Mouse (Mus musculus): ENCODE measurements around the gene Ppp1r1b. TPM values are rescaled to one million over a fixed set of nuclear protein-coding genes. Genes with fewer than 3 reads are reported as not detected.
A peak's percentile ranks its signal among the peaks of the same experiment; 100 is the strongest.
"Not testable (repeated sequence)": the region's sequence is repeated elsewhere in the genome, so short reads cannot be mapped to it uniquely, and the experiment has no call there.

Gene Ppp1r1b
- total and polyA plus RNA-seq, 3 experiments: 0.08 TPM; not detected in 2

DNA sequence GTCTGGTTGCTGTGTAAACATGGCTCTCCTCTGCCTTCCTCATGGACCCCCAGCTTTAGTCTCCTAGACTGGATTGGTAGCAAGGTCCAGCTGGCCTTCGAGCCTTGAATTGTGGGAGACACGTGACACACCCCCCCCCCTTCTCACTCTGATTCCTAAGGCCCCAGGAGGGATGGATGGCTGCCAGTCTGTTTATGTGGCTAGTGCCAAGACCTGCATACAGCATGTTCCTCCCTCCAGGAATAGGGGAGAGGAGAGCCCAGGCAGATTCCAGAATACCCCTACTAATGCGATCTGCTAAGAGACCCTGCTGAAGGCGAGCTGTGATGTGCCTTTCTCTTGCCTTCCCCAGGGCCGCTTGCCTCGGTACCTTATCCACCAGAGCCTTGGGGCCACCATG lies 31.9 kb downstream of the Ppp1r1b start (continued):
- no peak for TF ChIP-seq ETS1 (conservative IDR thresholded peaks at IDR 0.05; ENCODE audit: low read depth, low read length)
- TF ChIP-seq TBP (conservative IDR thresholded peaks at IDR 0.05; ENCODE audit: low read depth, low read length): no peak

DNA sequence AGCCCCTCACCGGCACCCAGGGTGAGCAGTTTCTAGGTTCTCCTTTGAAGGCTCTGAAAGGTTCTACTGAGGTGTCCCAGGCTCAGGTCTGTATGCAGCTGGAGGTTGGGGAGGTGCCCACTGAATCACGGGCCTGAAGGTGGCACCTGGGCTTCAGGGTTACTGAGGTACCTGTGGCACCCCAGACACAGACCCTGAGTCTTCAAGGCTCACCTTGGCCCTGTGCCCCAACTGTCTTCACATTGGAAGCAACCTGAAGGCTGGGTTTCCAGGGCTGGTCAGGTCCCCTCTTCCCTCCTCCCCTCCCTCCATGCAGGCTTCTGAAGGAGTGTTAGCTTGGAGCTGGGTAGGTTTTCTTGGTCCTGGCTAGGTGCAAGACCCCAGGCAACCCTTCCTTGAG lies 33.4 kb downstream of the Ppp1r1b start:
- Histone ChIP-seq H3K27me3 (replicated peaks) (no peaks in the 10 kb centered on the region), H3K4me1 (ENCODE audit: control insufficient read depth in 1 of 2, insufficient read depth in 2 of 2) (no peaks in the 10 kb centered on the region), H3K36me3 (replicated peaks in 1 of 2; ENCODE audit: control insufficient read depth in 1 of 2, insufficient read depth in 1 of 2, low read length in 1 of 2) (peaks cover 41 to 63% of the 10 kb centered on the region in 2 experiments), H3K9ac (ENCODE audit: insufficient read depth, low read depth) (no peak overlapping the region), H3K27ac (ENCODE audit: insufficient read depth, low read depth) (no peak overlapping the region), H3K9me3 (replicated peaks; ENCODE audit: low read length) (no peaks in the 10 kb centered on the region), H3K4me2 (ENCODE audit: insufficient read depth, low read depth, poor library complexity, severe bottlenecking) (no peak overlapping the region), H3K4me3 (replicated peaks in 1 of 3; ENCODE audit: low read depth in 2 of 3, low read length in 2 of 3, poor library complexity in 1 of 3) (no peak overlapping the region), H3K79me2 (replicated peaks; ENCODE audit: control insufficient read depth, extremely low read depth, insufficient read depth, poor library complexity, severe bottlenecking) (no peaks in the 10 kb centered on the region)
- in situ Hi-C loops (cut with MboI; ENCODE audit: low pct_ligation_motif_present, low pct_unique_long_range_greater_than_20kb, low sequenced_read_pairs): no loop called here
- DNase-seq (ENCODE audit: extremely low read depth): no peak
- TF ChIP-seq MAX (IDR thresholded peaks at IDR 0.05; ENCODE audit: low read length): no peak
- no peak for TF ChIP-seq ELF1 (IDR thresholded peaks at IDR 0.05; ENCODE audit: low read depth, low read length)
- TF ChIP-seq SMC3 (IDR thresholded peaks at IDR 0.05; ENCODE audit: low read depth, low read length): no peak
- no peak for TF ChIP-seq EP300 (IDR thresholded peaks at IDR 0.05; ENCODE audit: low read length)
- no peak for TF ChIP-seq USF2 (conservative IDR thresholded peaks at IDR 0.05; ENCODE audit: low read depth, low read length)
- no peak for TF ChIP-seq RAD21 (IDR thresholded peaks at IDR 0.05; ENCODE audit: low read depth, low read length)
- no peak for TF ChIP-seq MYC (IDR thresholded peaks at IDR 0.05; ENCODE audit: low read depth, low read length)
- TF ChIP-seq ZKSCAN1 (IDR thresholded peaks at IDR 0.05; ENCODE audit: borderline replicate concordance, low read depth, low read length): no peak
- TF ChIP-seq MXI1 (IDR thresholded peaks at IDR 0.05; ENCODE audit: low read depth, low read length): no peak
- no peak for TF ChIP-seq ZMIZ1 (IDR thresholded peaks at IDR 0.05; ENCODE audit: low read depth, low read length)
- no peak for TF ChIP-seq ETS1 (conservative IDR thresholded peaks at IDR 0.05; ENCODE audit: low read depth, low read length)
- no peak for TF ChIP-seq JUND (conservative IDR thresholded peaks at IDR 0.05; ENCODE audit: low read depth, low read length)
- no peak for TF ChIP-seq E2F4 (IDR thresholded peaks at IDR 0.05; ENCODE audit: insufficient replicate concordance, low read depth, low read length)
- no peak for TF ChIP-seq TBP (conservative IDR thresholded peaks at IDR 0.05; ENCODE audit: low read depth, low read length)
- TF ChIP-seq ZNF384 (IDR thresholded peaks at IDR 0.05; ENCODE audit: low read depth, low read length): no peak
- dilution Hi-C loops (cut with MboI; ENCODE audit: extremely low pct_ligation_motif_present, extremely low pct_unique_long_range_greater_than_20kb, low sequenced_read_pairs): no loop called here

DNA sequence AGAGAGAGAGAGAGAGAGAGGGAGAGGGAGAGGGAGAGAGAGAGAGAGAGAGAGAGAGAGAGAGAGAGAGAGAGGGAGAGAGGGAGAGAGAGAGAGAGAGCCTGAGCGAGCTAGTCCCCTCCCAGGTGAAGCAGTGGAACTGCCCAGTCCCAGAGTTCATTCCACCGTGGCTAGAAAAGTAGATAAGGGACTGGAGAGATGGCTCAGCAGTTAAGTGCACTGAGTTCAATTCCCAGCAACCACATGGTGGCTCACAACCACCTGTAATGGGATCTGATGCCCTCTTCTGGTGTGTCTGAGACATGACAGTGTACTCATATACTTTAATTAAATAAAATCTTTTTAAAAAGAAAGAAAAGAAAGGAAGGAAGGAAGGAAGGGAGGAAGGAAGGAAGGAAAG lies 34.2 kb downstream of the Ppp1r1b start:
- in situ Hi-C loops (cut with MboI; ENCODE audit: low pct_ligation_motif_present, low pct_unique_long_range_greater_than_20kb, low sequenced_read_pairs); DNase-seq (ENCODE audit: extremely low read depth); H3K4me3 ChIP-seq (replicated peaks in 1 of 3; ENCODE audit: low read depth in 2 of 3, low read length in 2 of 3, poor library complexity in 1 of 3); H3K9me3 ChIP-seq (replicated peaks; ENCODE audit: low read length); H3K79me2 ChIP-seq (replicated peaks; ENCODE audit: control insufficient read depth, extremely low read depth, insufficient read depth, poor library complexity, severe bottlenecking); dilution Hi-C loops (cut with MboI; ENCODE audit: extremely low pct_ligation_motif_present, extremely low pct_unique_long_range_greater_than_20kb, low sequenced_read_pairs); H3K27ac ChIP-seq (ENCODE audit: insufficient read depth, low read depth); H3K4me2 ChIP-seq (ENCODE audit: insufficient read depth, low read depth, poor library complexity, severe bottlenecking); H3K9ac ChIP-seq (ENCODE audit: insufficient read depth, low read depth); H3K27me3 ChIP-seq (replicated peaks); H3K4me1 ChIP-seq (ENCODE audit: control insufficient read depth in 1 of 2, insufficient read depth in 2 of 2): not testable (repeated sequence)
- peaks cover 34 to 55% of the 10 kb centered on the region in 2 experiments for H3K36me3 ChIP-seq (replicated peaks in 1 of 2; ENCODE audit: control insufficient read depth in 1 of 2, insufficient read depth in 1 of 2, low read length in 1 of 2)
- peak in 1 of 2 experiments; percentile 44; a peak in 2 of 4 replicates for TF ChIP-seq CTCF (conservative IDR thresholded peaks at IDR 0.05 in 1 of 2, IDR thresholded peaks at IDR 0.05 in 1 of 2; ENCODE audit: low read depth in 2 of 2, low read length in 2 of 2)

Measured in CH12.LX (cell line).